Mouse (Mus musculus): ENCODE data around the gene Espn. TPM values are rescaled to one million over a fixed set of nuclear protein-coding genes. Genes with fewer than 3 reads are reported as not detected.
A peak's percentile ranks its signal among the peaks of the same experiment; 100 is the strongest.

Gene Espn
- polyA plus RNA-seq, 1 experiment, result 19.3 TPM

DNA sequence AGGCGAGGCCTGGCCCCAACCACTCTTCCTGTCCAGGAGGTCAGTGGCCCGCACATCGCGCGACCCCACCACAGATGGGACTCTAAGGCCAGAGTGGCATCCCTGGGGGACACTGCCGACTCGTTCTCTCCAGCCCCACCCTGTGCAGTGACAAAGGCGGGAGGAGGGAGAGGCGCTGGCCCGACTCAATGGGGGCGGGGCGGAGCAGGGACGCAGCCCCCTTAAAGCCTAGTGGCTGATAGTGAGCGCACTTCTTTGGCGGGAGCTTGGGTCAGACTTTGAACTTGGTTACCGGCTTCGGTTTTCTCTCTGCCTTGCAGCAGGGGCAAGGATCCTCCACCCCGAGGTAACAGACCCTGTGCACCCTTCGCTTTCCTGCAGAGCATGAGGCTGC lies 7.1 kb upstream of the Espn start:
- Histone ChIP-seq H3K27ac (ENCODE audit: insufficient read depth, low read length) (no peak overlapping the region), H3K9ac (ENCODE audit: low read depth, poor library complexity, severe bottlenecking) (peak overlapping the region; percentile 24; the same call in 1 of the 2 replicates), H3K4me1 (ENCODE audit: control insufficient read depth, insufficient read depth, low read length) (no peaks in the 10 kb centered on the region), H3K4me3 (ENCODE audit: low read depth, low read length) (peak overlapping the region; percentile 71), H3K9me3 (replicated peaks; ENCODE audit: control insufficient read depth, insufficient read depth, low read length, poor library complexity, severe bottlenecking) (no peaks in the 10 kb centered on the region), H3K27me3 (ENCODE audit: control insufficient read depth, insufficient read depth, low read length, poor library complexity, severe bottlenecking) (no peaks in the 10 kb centered on the region; the same call in 1 of the 2 replicates), H3K36me3 (ENCODE audit: control insufficient read depth, insufficient read depth, low read length, poor library complexity, severe bottlenecking) (no peaks in the 10 kb centered on the region)
- TF ChIP-seq EP300 (IDR thresholded peaks at IDR 0.05; ENCODE audit: insufficient read depth, low read depth, low read length), result no peak

DNA sequence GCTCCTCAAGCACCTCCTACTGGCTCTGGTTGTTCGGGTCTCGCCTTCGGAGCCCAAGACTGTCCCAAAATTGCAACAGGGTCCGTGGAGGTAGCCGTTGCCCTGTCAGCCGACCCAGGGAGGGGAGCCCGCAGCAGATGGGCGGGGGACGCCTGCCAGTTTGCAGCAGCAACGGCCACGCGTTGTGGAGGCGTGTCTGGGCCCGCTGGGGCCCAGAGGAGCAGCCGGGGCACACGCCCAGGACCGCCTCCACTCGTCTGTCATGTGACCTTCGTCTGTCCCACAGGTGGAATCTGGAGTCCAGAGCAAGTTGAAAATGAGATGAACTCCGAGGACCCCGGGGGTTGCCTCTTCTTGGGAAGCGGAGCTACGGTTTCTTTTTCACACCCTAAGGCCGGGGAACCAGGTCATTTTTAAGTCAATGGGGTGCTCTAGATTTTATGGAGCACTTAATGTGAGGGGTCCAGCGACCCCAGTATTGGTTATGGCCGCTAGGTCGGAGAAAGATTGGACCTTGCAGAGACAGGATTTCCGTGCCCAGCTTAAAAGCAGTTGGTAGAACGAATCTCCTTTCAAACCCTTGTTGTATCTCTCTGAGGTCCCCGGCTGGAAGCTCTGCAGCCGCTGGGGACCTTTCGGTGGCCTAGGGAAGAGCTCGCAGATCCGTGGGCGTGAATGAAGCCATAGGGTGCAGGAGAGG lies 6.6 kb upstream of the Espn start, which contains the start of gene Hes2:
Gene Hes2 (plus strand): TSS at position 283 of the 700 bp plus-strand sequence.
- Histone ChIP-seq H3K27ac (ENCODE audit: insufficient read depth, low read length) (no peak within 1 kb of the TSS), H3K9ac (ENCODE audit: low read depth, poor library complexity, severe bottlenecking) (peak within 1 kb of the TSS; percentile 24), H3K4me3 (ENCODE audit: low read depth, low read length) (peak within 1 kb of the TSS; percentile 71), H3K4me1 (ENCODE audit: control insufficient read depth, insufficient read depth, low read length) (no peaks in the 10 kb centered on the region), H3K9me3 (replicated peaks; ENCODE audit: control insufficient read depth, insufficient read depth, low read length, poor library complexity, severe bottlenecking) (no peaks in the 10 kb centered on the region), H3K36me3 (ENCODE audit: control insufficient read depth, insufficient read depth, low read length, poor library complexity, severe bottlenecking) (no peaks in the 10 kb centered on the region), H3K27me3 (ENCODE audit: control insufficient read depth, insufficient read depth, low read length, poor library complexity, severe bottlenecking) (no peaks in the 10 kb centered on the region; the same call in 1 of the 2 replicates)
- TF ChIP-seq EP300 (IDR thresholded peaks at IDR 0.05; ENCODE audit: insufficient read depth, low read depth, low read length) (no peak), POLR2A (IDR thresholded peaks at IDR 0.05; ENCODE audit: insufficient read depth, low read length) (no peak), CTCF (IDR thresholded peaks at IDR 0.05; ENCODE audit: low read depth, low read length) (no peak)

DNA sequence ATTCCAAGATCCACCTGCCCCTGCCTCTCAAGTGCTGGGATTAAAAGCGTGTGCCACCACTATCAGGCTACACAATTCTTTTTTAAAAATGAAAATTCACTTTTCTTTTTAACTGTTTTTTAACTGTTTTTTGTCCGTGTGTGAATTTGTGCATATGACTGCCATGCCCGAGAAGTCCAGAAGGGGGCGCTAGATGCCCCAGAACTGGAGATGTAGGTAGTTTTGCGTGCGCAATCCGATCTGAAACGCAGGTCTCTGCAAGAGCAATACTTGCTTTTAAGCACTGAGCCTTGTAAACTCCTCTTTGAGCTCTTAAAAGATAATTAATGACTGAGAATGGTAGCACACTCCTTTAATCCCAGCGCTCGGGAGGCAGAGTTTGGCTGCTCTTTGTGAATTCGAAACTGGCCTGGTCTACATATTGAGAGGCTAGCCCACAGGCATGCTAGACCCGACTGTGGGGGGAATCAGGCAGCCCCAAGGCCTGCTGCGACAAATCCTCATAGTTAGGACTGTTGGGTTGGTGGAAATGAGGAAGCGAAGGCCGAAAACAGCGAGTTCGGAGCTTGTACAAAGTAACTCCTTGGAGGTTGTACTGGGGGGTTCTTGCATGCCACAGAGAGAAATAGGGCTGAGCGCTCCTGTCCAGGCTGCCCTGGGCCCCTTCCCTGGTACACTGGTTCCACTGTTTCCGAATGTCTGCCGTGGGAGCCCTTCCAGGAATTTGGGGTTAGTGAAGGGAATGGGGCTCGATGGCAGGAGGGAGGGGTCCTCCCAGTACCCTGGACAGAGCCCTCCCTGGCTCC lies 5.8 kb upstream of the Espn start:
- Histone ChIP-seq H3K27me3 (ENCODE audit: control insufficient read depth, insufficient read depth, low read length, poor library complexity, severe bottlenecking) (no peaks in the 10 kb centered on the region; the same call in 1 of the 2 replicates), H3K4me3 (ENCODE audit: low read depth, low read length) (peak overlapping the region; percentile 71; the same call in 1 of the 2 replicates), H3K9ac (ENCODE audit: low read depth, poor library complexity, severe bottlenecking) (no peak overlapping the region), H3K27ac (ENCODE audit: insufficient read depth, low read length) (no peak overlapping the region), H3K4me1 (ENCODE audit: control insufficient read depth, insufficient read depth, low read length) (no peaks in the 10 kb centered on the region), H3K9me3 (replicated peaks; ENCODE audit: control insufficient read depth, insufficient read depth, low read length, poor library complexity, severe bottlenecking) (no peaks in the 10 kb centered on the region), H3K36me3 (ENCODE audit: control insufficient read depth, insufficient read depth, low read length, poor library complexity, severe bottlenecking) (no peaks in the 10 kb centered on the region)
- TF ChIP-seq POLR2A (IDR thresholded peaks at IDR 0.05; ENCODE audit: insufficient read depth, low read length) (no peak), CTCF (IDR thresholded peaks at IDR 0.05; ENCODE audit: low read depth, low read length) (peak; percentile 82)

DNA sequence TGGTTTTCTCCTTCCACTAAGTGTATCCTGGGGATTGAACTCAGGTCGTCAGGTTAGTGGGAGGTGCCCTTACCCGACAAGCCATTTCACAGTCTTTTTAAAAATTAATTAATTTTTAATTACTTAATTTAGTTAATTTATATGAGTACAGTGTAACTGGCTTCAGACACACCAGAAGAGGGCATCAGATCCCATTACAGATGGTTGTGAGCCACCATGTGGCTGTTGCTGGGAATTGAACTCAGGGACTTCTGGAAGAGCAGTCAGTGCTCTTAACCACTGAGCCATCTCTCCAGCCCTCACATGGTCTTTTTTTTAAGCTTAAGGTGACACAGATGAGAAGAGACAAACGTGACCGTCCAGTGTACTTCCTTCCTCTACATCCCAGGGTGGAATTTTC lies 2.8 kb upstream of the Espn start:
- Histone ChIP-seq H3K9ac (ENCODE audit: low read depth, poor library complexity, severe bottlenecking) (no peak overlapping the region), H3K27me3 (ENCODE audit: control insufficient read depth, insufficient read depth, low read length, poor library complexity, severe bottlenecking) (no peaks in the 10 kb centered on the region; the same call in 1 of the 2 replicates), H3K4me3 (ENCODE audit: low read depth, low read length) (no peak overlapping the region), H3K36me3 (ENCODE audit: control insufficient read depth, insufficient read depth, low read length, poor library complexity, severe bottlenecking) (no peaks in the 10 kb centered on the region), H3K4me1 (ENCODE audit: control insufficient read depth, insufficient read depth, low read length) (no peaks in the 10 kb centered on the region), H3K27ac (ENCODE audit: insufficient read depth, low read length) (no peak overlapping the region), H3K9me3 (replicated peaks; ENCODE audit: control insufficient read depth, insufficient read depth, low read length, poor library complexity, severe bottlenecking) (no peaks in the 10 kb centered on the region)
- no peak for TF ChIP-seq EP300 (IDR thresholded peaks at IDR 0.05; ENCODE audit: insufficient read depth, low read depth, low read length)
- TF ChIP-seq CTCF (IDR thresholded peaks at IDR 0.05; ENCODE audit: low read depth, low read length), result peak; percentile 2
- no peak for TF ChIP-seq POLR2A (IDR thresholded peaks at IDR 0.05; ENCODE audit: insufficient read depth, low read length)

DNA sequence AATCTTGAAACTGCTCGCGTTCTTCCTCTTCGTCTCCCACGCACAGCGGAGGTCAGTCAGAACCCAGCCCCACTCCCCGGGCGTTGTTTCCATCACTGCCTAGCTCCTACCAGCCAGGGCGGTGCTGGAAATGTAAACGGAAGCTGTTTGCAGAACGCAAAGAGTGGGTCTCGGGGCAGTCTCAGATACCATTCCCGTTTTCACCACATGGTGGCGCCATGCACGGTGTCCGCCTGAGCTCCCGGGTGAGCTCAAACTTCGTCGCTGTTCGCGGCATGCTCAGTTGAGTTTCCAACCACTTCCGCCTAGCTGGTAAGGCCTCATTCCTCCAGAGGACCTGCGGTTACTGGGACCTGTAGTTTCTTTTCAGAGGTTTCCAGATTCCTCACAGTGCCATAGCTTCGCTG lies 1.6 kb upstream of the Espn start:
- H3K4me1 ChIP-seq (ENCODE audit: control insufficient read depth, insufficient read depth, low read length), result no peaks in the 10 kb centered on the region
- H3K9me3 ChIP-seq (replicated peaks; ENCODE audit: control insufficient read depth, insufficient read depth, low read length, poor library complexity, severe bottlenecking), result no peaks in the 10 kb centered on the region
- peak overlapping the region; percentile 24 for H3K4me3 ChIP-seq (ENCODE audit: low read depth, low read length)
- TF ChIP-seq POLR2A (IDR thresholded peaks at IDR 0.05; ENCODE audit: insufficient read depth, low read length), result no peak
- TF ChIP-seq CTCF (IDR thresholded peaks at IDR 0.05; ENCODE audit: low read depth, low read length), result peak; percentile 98
- TF ChIP-seq EP300 (IDR thresholded peaks at IDR 0.05; ENCODE audit: insufficient read depth, low read depth, low read length), result 0 out of 2 replicates have a peak, but pooled peaks have one; percentile 46
- H3K36me3 ChIP-seq (ENCODE audit: control insufficient read depth, insufficient read depth, low read length, poor library complexity, severe bottlenecking), result no peaks in the 10 kb centered on the region
- H3K27ac ChIP-seq (ENCODE audit: insufficient read depth, low read length), result no peak overlapping the region
- H3K27me3 ChIP-seq (ENCODE audit: control insufficient read depth, insufficient read depth, low read length, poor library complexity, severe bottlenecking), result no peaks in the 10 kb centered on the region; the same call in 1 of the 2 replicates
- H3K9ac ChIP-seq (ENCODE audit: low read depth, poor library complexity, severe bottlenecking), result no peak overlapping the region
